Mouse (Mus musculus) embryonic fibroblast, embryonic 13.5 days (primary cell): ENCODE results near the gene Mgam.

Source experiments
- CTCF ChIP-seq: IDR thresholded peaks from 2 replicates; pipeline ENCODE4 v1.5.1; 2011; ENCODE audit warnings: mild to moderate bottlenecking, control low read depth, low read length, moderate library complexity, borderline replicate concordance; ENCODE audit not compliant: insufficient read depth
- POLR2A ChIP-seq: IDR thresholded peaks from 2 replicates; pipeline ENCODE4 v1.6.1; 2011; ENCODE audit warnings: low read depth, mild to moderate bottlenecking, control low read depth, low read length, moderate library complexity

- TF ChIP-seq CTCF (no peak), POLR2A (no peak)
These were observed 110.9 kb downstream of the Mgam start for GRCm38 (mm10) chr6:40739545-40739944.
